Mouse (Mus musculus) frontal cortex, adult 2 months (tissue): Measurements from ENCODE around the gene Arsa. TPM values are rescaled to one million over a fixed set of nuclear protein-coding genes. Genes with fewer than 3 reads are reported as not detected.

Experiments
- DNase-seq, 2 experiments: peaks; one replicate each; pipeline ENCODE4 v3.0.0; 2022; ENCODE audit warnings: low spot score in 1 of 2; ENCODE audit errors: extremely low spot score in 1 of 2
- polyA plus RNA-seq: library from polyadenylated mRNA; depleted of rRNA; stranded (reverse); fragments of >200 nt; gene quantifications from 2 replicates; pipeline ENCODE4 v1.2.3, GENCODE M21; 2012

Arsa gene
- polyA plus RNA-seq, 1 experiment: 34.9 TPM

GRCm38 (mm10) chr15:89496841-89497240 is 19.6 kb upstream of the Arsa start:
- DNase-seq: no peak

- DNase-seq: no peak
These were observed 18.9 kb upstream of the Arsa start for GRCm38 (mm10) chr15:89496131-89496530.

GRCm38 (mm10) chr15:89494970-89495369 is 17.7 kb upstream of the Arsa start:
- DNase-seq: no peak

GRCm38 (mm10) chr15:89488611-89489117 is 11.4 kb upstream of the Arsa start:
- no peak for DNase-seq

- no peak for DNase-seq
These were observed 11.0 kb upstream of the Arsa start for GRCm38 (mm10) chr15:89488182-89488581.

DNA sequence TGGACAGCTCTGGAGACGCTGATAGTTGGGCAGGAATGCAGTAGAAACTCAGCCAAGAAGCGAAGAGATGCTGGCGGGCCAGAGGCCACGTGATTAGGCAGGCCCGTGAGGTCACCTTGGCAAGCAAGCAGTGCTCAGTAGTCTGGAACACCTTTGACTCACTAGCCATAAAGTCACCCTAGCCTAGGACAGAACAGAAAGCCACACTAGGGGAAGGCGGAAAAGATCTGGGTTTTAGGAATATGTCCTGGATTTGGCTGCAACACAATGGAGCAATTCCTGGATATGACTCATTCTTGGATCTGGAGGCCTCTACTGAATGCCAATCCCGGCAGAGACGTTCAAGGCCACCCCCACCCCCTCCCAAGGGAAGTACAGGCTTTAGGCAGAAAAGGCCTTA is 3.4 kb upstream of the Arsa start:
- DNase-seq: no peak

DNA sequence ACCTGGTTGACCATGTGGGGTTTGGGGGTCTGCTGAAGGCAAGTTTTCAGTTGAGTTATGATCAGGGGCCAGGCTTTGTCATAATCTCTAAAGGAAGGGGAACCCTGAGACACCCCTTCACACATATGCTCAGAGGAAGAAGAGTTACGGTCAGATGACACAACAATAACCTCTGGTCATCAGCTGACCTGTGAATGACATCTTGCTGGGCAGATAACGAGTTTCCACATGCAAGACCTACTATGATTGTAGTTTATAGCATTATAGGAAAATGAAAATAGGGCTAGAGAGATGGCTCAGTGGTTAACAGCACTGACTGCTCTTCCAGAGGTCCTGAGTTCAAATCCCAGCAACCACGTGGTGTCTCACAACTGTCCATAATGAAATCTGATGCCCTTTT is 1.4 kb upstream of the Arsa start:
- DNase-seq: no peak

DNA sequence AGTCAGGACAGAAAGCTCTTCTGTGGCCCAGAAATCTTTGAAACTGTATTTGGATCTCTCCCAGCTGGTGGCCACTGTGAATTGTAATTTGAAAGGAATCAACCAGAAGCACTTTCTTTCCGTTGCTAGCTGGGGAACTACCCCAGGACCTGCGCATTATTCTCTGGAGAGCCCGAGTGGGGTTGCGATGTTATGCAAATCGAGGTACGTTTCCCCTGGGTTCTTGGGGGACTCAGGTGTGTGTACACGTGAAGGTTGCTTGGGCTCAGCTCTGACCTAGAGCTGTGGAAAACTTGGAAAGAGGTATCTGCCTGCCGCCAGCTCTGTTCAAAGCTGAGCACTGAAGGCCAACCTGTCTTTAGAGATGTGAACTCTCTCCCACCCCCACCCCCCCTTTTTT is 581 bp upstream of the Arsa start:
- no peak for DNase-seq

GRCm38 (mm10) chr15:89476475-89476815 is 780 bp downstream of the Arsa start:
- DNase-seq: no peak

GRCm38 (mm10) chr15:89475611-89476474 is 1.4 kb downstream of the Arsa start:
- DNase-seq: peak; percentile 86 to 92

GRCm38 (mm10) chr15:89475293-89475600 is 2.0 kb downstream of the Arsa start:
- DNase-seq: no peak

DNA sequence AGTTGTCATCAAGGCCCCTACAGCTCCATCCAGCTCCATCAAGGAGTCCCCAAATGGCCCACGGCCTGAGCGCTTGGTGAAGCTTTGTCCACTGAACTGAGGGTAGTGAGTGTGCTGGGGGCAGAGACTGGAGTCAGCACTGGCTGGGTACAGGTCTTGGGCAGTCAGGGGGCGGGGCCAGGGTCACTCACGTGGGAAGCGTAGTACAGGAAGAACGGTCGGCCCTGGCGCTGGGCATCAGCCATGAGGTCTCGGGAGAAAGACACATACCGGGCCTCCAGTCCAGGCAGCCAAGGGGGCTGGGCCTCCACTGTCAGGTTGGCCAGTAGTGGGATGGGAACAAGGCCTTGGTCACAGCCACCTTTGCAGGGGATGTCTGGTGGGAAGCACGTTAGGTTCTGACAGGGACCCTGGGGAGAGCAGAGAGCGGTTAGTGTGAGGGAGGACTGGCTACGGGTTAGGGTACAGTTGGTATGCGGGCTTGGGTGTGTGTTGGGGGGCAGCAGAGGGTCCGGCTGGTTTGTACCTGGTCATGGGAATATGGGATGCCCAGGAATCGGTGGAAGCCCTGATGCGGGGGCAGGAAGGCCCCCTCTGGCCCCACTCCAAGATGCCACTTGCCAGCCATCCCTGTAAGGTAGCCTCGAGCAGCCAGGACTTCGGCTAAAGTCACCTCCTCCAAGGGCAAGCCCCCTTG is 2.5 kb downstream of the Arsa start:
- no peak for DNase-seq

DNA sequence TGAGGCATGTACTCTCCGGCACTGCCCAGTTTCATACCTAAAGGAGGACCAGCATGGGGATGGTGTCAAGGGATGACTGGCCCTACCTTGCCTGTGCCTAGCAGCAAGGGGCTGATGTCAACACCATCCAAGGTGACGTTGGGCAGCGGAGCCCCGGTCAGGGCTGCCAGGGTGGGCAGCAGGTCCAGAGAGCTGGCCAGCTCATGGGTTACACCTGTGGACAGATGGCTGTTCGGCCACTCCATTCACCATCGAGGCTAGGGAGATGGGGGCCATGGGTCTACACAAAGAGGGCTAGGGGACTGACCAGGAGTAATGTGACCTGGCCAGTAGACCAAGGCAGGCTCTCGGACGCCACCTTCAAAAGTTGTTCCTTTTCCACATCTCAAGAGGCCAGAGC is 3.3 kb downstream of the Arsa start:
- DNase-seq: no peak

GRCm38 (mm10) chr15:89473370-89473769 is 3.9 kb downstream of the Arsa start:
- no peak for DNase-seq

GRCm38 (mm10) chr15:89471476-89471875 is 5.7 kb downstream of the Arsa start:
- DNase-seq: no peak

DNA sequence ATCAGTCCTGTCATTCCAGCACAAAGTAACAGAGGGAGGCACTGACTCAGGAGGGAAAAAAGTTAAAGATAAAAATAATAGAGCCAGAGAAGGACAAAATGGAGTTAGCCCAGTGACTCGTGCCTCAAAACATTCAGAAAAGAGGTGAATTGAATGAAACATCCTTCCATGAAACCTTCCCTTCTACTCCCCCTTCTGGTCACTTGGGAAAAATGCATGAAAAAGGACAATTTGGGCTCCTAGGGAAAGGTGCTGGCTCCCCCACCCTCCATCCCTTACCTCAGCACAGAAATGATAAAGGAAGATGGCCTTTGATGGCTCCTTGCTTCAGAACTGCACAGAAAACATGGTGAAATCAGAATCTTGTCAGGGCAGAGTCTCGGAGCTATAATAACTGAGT is 8.6 kb downstream of the Arsa start:
- DNase-seq: no peak

GRCm38 (mm10) chr15:89465052-89465451 is 12.2 kb downstream of the Arsa start:
- DNase-seq: no peak

- no peak for DNase-seq
These were observed 13.6 kb downstream of the Arsa start for GRCm38 (mm10) chr15:89463334-89464235.

DNA sequence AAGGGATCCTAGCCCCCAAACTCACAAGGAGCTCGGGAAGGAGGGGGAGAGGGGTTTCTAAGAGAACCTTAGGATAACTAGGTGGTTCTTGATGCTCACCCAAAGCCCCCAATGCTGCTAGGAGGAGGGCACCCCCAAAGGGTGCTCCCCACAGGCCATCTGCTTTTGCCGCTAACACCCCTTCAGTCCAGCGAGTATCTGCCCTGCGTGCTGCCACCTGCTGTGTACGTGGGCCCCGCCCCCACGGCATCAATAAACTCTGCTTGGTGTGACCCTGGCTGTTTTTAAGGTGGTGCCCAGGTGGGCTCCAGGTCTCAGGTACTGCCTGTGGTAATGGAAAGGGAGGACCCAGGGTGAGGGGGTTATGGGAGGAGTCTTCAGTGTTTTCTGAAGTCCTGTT is 15.0 kb downstream of the Arsa start:
- DNase-seq: no peak

- no peak for DNase-seq
These were observed 15.9 kb downstream of the Arsa start for GRCm38 (mm10) chr15:89461321-89461720.

DNA sequence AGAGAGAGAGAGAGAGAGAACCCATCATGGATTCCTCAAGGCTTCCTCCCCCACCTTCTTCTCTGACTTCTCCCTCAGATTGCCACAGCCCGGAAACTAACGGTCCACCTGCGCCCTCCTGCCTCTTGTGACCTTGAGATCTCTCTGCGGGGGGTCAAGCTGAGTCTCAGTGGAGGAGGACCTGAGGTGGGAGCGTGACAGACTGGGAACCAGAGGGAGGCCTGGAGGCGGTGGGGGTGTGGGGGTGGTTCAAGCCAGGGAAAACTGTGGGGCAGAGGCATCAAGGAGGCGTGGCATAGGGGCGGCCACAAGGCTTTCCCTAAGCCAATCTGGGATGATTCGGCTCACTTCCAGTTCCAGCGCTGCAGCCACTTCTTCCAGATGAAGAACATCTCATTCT is 16.9 kb downstream of the Arsa start:
- no peak for DNase-seq
